Mouse (Mus musculus) testis, adult 2 months (tissue): ENCODE measurements at regions not wholly inside any gene's neighbourhood (a gene's known extent, or its start where the extent isn't known, plus 50 kb on each side); places are given as distances from the start of the nearest gene placed in this dataset.

Experiments used
- CTCF ChIP-seq: fragments of 200-500 bp; IDR thresholded peaks from 2 replicates; pipeline ENCODE4 v1.5.1; 2012; ENCODE audit warnings: low read depth, mild to moderate bottlenecking, inconsistent platforms, low read length, moderate library complexity; ENCODE audit not compliant: control insufficient read depth, insufficient read depth, insufficient replicate concordance
- POLR2A ChIP-seq: fragments of 200-500 bp; IDR thresholded peaks from 2 replicates; pipeline ENCODE4 v1.6.1; 2012; ENCODE audit warnings: low read depth, mild to moderate bottlenecking, inconsistent platforms, low read length, moderate library complexity; ENCODE audit not compliant: control insufficient read depth

- no peak for TF ChIP-seq CTCF
- TF ChIP-seq POLR2A: no peak
Observed at GRCm38 (mm10) chr19:37495319-37496270, 54.6 kb upstream of the Exoc6 start.
